Mouse (Mus musculus) spleen, adult 2 months (tissue): ENCODE measurements at regions not wholly inside any gene's neighbourhood (a gene's known extent, or its start where the extent isn't known, plus 50 kb on each side); places are given as distances from the start of the nearest gene placed in this dataset.

Experiments used
- DNase-seq, 2 experiments: peaks; one replicate each; pipeline versions ENCODE4 v3.0.0 to v3.0.0-alpha.2; 2012 to 2021; ENCODE audit warnings: low spot score in 2 of 2, low read depth in 1 of 2
- H3K27ac ChIP-seq: fragments of 200-500 bp; 2 replicates; pipeline ENCODE4 v1.5.1; 2012; ENCODE audit warnings: low read length, inconsistent platforms; ENCODE audit not compliant: insufficient read depth
- H3K27me3 ChIP-seq: fragments of 200-500 bp; 2 replicates; pipeline ENCODE4 v1.6.1; 2012; ENCODE audit warnings: mild to moderate bottlenecking, moderate library complexity, low read length, inconsistent platforms; ENCODE audit not compliant: control insufficient read depth, insufficient read depth
- H3K36me3 ChIP-seq: fragments of 200-500 bp; 2 replicates; pipeline ENCODE4 v1.6.1; 2012; ENCODE audit warnings: mild to moderate bottlenecking, low read length, inconsistent platforms; ENCODE audit not compliant: control insufficient read depth, insufficient read depth
- H3K4me1 ChIP-seq: fragments of 200-500 bp; 2 replicates; pipeline ENCODE4 v1.6.1; 2011; ENCODE audit warnings: inconsistent platforms; ENCODE audit not compliant: control insufficient read depth, insufficient read depth, insufficient read length
- H3K4me3 ChIP-seq: fragments of 200-500 bp; 2 replicates; pipeline ENCODE4 v1.5.1; 2011; ENCODE audit warnings: mild to moderate bottlenecking, inconsistent platforms; ENCODE audit not compliant: insufficient read depth, insufficient read length; ENCODE audit errors: extremely low read depth
- CTCF ChIP-seq: fragments of 200-500 bp; IDR thresholded peaks from 2 replicates; pipeline ENCODE4 v1.5.1; 2011; ENCODE audit warnings: mild to moderate bottlenecking, inconsistent platforms; ENCODE audit not compliant: insufficient read depth, insufficient read length, insufficient replicate concordance; ENCODE audit errors: extremely low read depth
- POLR2A ChIP-seq: fragments of 200-500 bp; IDR thresholded peaks from 2 replicates; pipeline ENCODE4 v1.6.1; 2011; ENCODE audit warnings: low read depth, low read length, inconsistent platforms
- WGBS: fragments of 180-500 bp; shearing (Covaris S2); methylation state at CpG from one replicate; pipeline ENCODE4 v1.1.7; 2018; 5-methylcytosine and 5-hydroxymethylcytosine counted together

DNA sequence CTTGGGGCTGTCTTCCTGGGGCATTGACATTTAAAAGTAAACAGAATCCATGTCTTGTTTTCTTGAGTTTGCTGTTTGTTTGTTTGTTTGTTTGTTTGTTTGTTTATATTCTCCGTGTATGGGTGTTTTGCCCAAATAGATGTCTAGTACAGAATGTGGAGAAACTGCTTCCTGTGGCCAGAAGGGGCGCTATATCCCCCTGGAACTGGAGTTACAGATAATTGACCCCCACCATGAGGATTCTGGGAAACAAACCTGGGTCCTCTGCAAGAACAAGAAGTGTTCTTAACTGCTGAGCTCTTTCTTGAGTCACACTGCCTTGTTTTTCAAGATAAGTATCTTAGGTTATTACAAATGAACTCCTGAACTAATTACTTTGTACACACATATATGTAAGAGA, 68.1 kb upstream of the Slc4a7 start:
- peaks cover 3% of the 10 kb centered on the region; the same call in 1 of the 2 replicates for H3K4me1 ChIP-seq
- H3K4me3 ChIP-seq, result no peak overlapping the region
- TF ChIP-seq CTCF (no peak), POLR2A (no peak)
- WGBS, result 65% methylated on average over 2 of the region's 2 CpGs
- H3K36me3 ChIP-seq, result no peaks in the 10 kb centered on the region
- no peaks in the 10 kb centered on the region for H3K27me3 ChIP-seq
- H3K27ac ChIP-seq, result no peak overlapping the region
- DNase-seq, result no peak

GRCm38 (mm10) chr14:14639102-14640015, 62.7 kb upstream of the Slc4a7 start:
- Histone ChIP-seq H3K27me3 (no peaks in the 10 kb centered on the region), H3K36me3 (no peaks in the 10 kb centered on the region), H3K4me3 (no peak overlapping the region), H3K4me1 (peaks cover 3% of the 10 kb centered on the region; the same call in 1 of the 2 replicates), H3K27ac (no peak overlapping the region)
- 62% methylated on average over 7 of the region's 7 CpGs for WGBS
- TF ChIP-seq CTCF (no peak), POLR2A (no peak)
- DNase-seq, result no peak

GRCm38 (mm10) chr14:14640023-14640441, 62.0 kb upstream of the Slc4a7 start:
- Histone ChIP-seq H3K4me3 (no peak overlapping the region), H3K27me3 (no peaks in the 10 kb centered on the region), H3K4me1 (peaks cover 3% of the 10 kb centered on the region; the same call in 1 of the 2 replicates), H3K27ac (no peak overlapping the region), H3K36me3 (no peaks in the 10 kb centered on the region)
- 13% methylated on average over 3 of the region's 3 CpGs for WGBS
- TF ChIP-seq CTCF (no peak), POLR2A (no peak)
- DNase-seq, result no peak

GRCm38 (mm10) chr14:14640557-14640956, 61.5 kb upstream of the Slc4a7 start:
- Histone ChIP-seq H3K4me1 (peaks cover 3% of the 10 kb centered on the region; the same call in 1 of the 2 replicates), H3K27me3 (no peaks in the 10 kb centered on the region), H3K36me3 (no peaks in the 10 kb centered on the region), H3K27ac (no peak overlapping the region), H3K4me3 (no peak overlapping the region)
- no peak for DNase-seq
- TF ChIP-seq CTCF (no peak), POLR2A (no peak)

DNA sequence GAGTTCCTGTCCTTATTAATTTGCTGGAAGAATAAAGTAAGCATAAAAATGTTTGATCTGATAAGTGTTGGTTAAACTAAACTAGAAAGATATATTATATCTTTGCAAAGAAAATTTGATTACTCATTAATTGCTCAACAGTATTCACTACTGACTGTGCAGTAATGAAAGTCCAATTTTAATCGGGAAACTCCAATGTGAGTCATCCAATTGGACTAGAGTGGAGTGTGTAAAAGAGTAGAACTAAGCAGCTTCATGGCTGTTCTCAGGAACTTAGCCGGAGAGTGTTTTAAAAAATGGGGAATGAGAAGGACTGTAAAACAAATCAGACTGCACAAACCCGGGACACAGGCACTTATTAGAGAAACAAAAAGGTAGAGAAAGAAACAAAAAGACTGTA, 58.5 kb upstream of the Slc4a7 start:
- Histone ChIP-seq H3K4me3 (no peak overlapping the region), H3K36me3 (no peaks in the 10 kb centered on the region), H3K27me3 (no peaks in the 10 kb centered on the region), H3K27ac (no peak overlapping the region), H3K4me1 (peaks cover 3% of the 10 kb centered on the region; the same call in 1 of the 2 replicates)
- WGBS, result 88% methylated on average over 3 of the region's 3 CpGs
- no peak for TF ChIP-seq CTCF
- TF ChIP-seq POLR2A, result no peak
- no peak for DNase-seq

DNA sequence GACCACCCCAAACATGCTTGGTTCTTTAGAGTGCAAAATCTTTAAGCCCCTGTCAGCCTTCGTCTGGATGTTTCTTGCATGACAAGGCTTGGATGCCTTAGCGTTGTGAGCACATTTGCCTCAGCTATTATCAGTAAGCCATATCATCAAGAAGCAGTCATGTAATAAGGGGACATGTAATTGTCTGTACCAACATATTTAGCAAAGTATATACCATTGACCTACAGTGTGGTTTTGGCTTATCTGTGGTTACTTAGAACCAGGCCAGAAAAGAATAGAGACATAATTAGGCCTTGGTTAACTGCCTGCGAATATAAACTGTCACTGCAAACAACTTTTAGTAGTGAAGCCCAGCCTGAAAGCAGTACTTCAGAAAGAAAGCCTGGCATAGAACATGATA, 57.0 kb upstream of the Slc4a7 start:
- Histone ChIP-seq H3K36me3 (no peaks in the 10 kb centered on the region), H3K27ac (no peak overlapping the region), H3K27me3 (no peaks in the 10 kb centered on the region), H3K4me3 (no peak overlapping the region), H3K4me1 (peaks cover under 1% of the 10 kb centered on the region; the same call in 1 of the 2 replicates)
- no peak for TF ChIP-seq POLR2A
- TF ChIP-seq CTCF, result no peak
- DNase-seq, result no peak
- 73% methylated on average over 3 of the region's 3 CpGs for WGBS
